Mouse (Mus musculus) spleen, adult 2 months (tissue): ENCODE data around the gene Vill.

Source experiments
- CTCF ChIP-seq: fragments of 200-500 bp; IDR thresholded peaks from 2 replicates; pipeline ENCODE4 v1.5.1; 2011; ENCODE audit warnings: mild to moderate bottlenecking, inconsistent platforms; ENCODE audit not compliant: insufficient read depth, insufficient read length, insufficient replicate concordance; ENCODE audit errors: extremely low read depth
- POLR2A ChIP-seq: fragments of 200-500 bp; IDR thresholded peaks from 2 replicates; pipeline ENCODE4 v1.6.1; 2011; ENCODE audit warnings: low read depth, low read length, inconsistent platforms

DNA sequence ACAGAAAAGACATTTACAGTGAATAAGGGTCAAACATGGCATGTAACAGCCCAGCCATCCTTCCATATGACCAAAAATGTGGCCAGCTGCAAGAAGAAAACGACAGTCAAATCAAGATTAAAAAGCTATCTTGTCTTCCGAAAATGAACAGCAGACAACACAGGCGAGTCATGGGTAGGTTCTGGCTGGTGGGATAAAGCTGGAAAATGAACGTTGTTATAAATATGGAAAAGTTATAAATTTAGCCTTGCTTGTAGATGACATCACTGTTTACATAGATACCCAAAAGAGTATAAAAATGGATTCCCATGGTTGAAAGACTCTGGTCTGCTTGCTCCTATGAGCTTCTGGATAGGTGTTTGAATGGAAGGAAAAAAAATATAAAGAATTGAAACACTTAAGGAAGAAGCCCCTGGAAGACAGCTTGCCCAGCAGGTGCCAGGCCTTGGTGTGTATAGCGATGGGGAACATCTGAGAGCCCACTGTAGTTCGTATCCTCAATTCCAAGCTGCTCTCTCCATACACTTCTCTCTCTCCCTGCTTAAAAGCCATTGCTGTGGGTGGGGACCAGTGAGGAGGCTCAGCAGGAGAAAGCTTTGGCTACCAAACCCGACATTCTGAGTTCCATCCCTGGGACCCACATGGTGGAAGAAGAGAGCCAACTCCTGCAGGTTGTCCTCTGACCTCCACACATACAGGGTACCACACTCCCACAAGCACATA lies 35.6 kb upstream of the Vill start:
- TF ChIP-seq CTCF (no peak), POLR2A (no peak)
